23 mouse cellular contexts compared by ENCODE assay signal in genomic region chrX:101973028-101973427, GRCm38 (mm10).
"Had no signal": no experiment of that assay in that cellular context is flagged by ENCODE, and none has a peak within 500 bp of the region (broad histone marks: within the 10 kb centered on the region; RNA-seq: fewer than 3 reads in every experiment).

No protein-coding gene starts in this region.

- ATAC-seq: forebrain, postnatal 0 days; hindbrain, postnatal 0 days; intestine, embryonic 16.5 days; liver, embryonic 12.5 days had no signal

- H3K4me1 ChIP-seq: hindbrain, embryonic 13.5 days; hindbrain, embryonic 15.5 days; kidney, embryonic 15.5 days; limb, embryonic 15.5 days; liver, embryonic 12.5 days had no signal

- H3K4me3 ChIP-seq: hindbrain, embryonic 13.5 days; hindbrain, embryonic 15.5 days; kidney, embryonic 15.5 days; limb, embryonic 13.5 days; limb, embryonic 15.5 days; liver, embryonic 12.5 days had no signal

- H3K27ac ChIP-seq: hindbrain, embryonic 13.5 days; hindbrain, embryonic 15.5 days; hindbrain, postnatal 0 days; kidney, embryonic 15.5 days; kidney, postnatal 0 days; limb, embryonic 13.5 days; limb, embryonic 15.5 days; liver, embryonic 12.5 days; liver, embryonic 14.5 days had no signal

- H3K9ac ChIP-seq: forebrain, postnatal 0 days; hindbrain, embryonic 13.5 days; hindbrain, embryonic 15.5 days; kidney, embryonic 15.5 days; limb, embryonic 13.5 days; limb, embryonic 15.5 days; liver, embryonic 12.5 days; liver, embryonic 14.5 days had no signal

- H3K4me2 ChIP-seq: heart, embryonic 11.5 days; hindbrain, embryonic 13.5 days; hindbrain, embryonic 15.5 days; kidney, embryonic 15.5 days; limb, embryonic 13.5 days; limb, embryonic 15.5 days; liver, embryonic 12.5 days had no signal

- DNase-seq: forebrain, postnatal 0 days; gastrocnemius, postnatal 14 days; gastrocnemius, postnatal 36 days; heart, adult 18-20 months; kidney, adult 11 months; kidney, adult 2 months; kidney, adult 9 months; kidney, postnatal 14 days; kidney, postnatal 36 days; layer of hippocampus, adult 9-11 months; layer of hippocampus, postnatal 36 days; left cerebral cortex, postnatal 4 days had no signal

- H3K9me3 ChIP-seq: hindbrain, embryonic 13.5 days; hindbrain, embryonic 15.5 days; kidney, embryonic 15.5 days; limb, embryonic 13.5 days; limb, embryonic 15.5 days; liver, embryonic 12.5 days had no signal

- H3K36me3 ChIP-seq: hindbrain, embryonic 13.5 days; hindbrain, embryonic 15.5 days; kidney, embryonic 15.5 days; limb, embryonic 13.5 days; limb, embryonic 15.5 days; liver, embryonic 12.5 days had no signal
